Mouse (Mus musculus) adrenal gland, adult 8-10 months (tissue): Measurements from ENCODE around the gene Snrnp70. TPM values are rescaled to one million over a fixed set of nuclear protein-coding genes. Genes with fewer than 3 reads are reported as not detected.

Source experiments
- DNase-seq: peaks from one replicate; pipeline ENCODE4 v3.0.0; 2022
- total RNA-seq, 4 experiments: library from RNA; stranded (reverse); gene quantifications; 2 replicates each; pipeline ENCODE4 v1.2.4; 2022

Gene Snrnp70
- total RNA-seq, 4 experiments from 2014 or later = 232 to 563 (median 376) TPM

DNA sequence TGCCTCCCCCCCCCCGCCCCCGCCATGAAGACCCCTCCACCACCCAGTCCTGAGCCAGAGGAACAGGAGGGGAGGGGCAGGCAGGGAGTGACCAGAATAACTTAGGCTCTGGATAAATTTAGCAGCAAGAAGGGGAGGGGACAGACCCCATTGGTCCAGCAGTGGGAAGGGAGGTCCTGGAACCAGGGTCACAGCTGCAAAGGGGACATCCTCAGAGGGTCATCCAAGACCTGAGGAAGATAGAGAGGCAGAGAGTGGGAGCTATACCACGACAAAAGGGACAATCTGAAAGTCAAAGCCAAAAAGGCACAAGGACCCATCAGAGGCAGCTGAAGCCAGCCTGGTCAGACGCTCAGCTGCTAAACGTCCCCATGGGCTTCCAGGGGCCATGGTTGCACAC lies 60.5 kb downstream of the Snrnp70 start, which contains the start of gene Hrc:
Gene Hrc (plus strand): TSS at position 235 of the 400 bp plus-strand sequence.
- DNase-seq = no peak

GRCm38 (mm10) chr7:45334605-45335004 lies 60.9 kb downstream of the Snrnp70 start:
- no peak for DNase-seq

DNA sequence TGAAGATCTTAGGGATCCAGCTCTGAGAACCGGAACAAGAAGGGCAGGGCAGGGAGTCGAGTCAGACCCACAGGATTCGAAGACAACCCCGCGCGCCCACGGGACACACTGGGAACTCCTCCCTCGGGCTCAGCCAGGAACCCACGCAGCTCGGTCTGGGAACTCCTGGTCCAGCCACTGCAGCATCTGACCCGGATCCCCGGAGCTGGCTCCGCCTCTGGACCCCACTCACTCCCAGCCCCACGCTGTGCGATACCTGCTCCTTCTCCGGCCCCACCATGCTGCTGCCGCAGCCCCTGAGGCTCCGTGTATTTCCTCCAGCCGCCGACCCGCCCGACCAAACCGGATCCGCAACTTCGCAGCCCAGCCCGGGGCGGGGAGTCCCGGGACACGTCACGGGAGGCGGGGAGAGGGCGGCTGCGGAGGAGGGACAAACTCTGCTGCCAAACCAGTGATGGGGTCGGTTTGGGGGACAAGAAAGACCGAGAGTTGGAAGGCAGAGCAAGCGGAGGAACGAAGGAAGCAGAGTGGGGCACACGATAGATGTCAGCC lies 62.0 kb downstream of the Snrnp70 start, which contains the start of gene Trpm4:
Gene Trpm4 (minus strand): TSS at position 350 of the 552 bp plus-strand sequence.
- peak; percentile 67 for DNase-seq

DNA sequence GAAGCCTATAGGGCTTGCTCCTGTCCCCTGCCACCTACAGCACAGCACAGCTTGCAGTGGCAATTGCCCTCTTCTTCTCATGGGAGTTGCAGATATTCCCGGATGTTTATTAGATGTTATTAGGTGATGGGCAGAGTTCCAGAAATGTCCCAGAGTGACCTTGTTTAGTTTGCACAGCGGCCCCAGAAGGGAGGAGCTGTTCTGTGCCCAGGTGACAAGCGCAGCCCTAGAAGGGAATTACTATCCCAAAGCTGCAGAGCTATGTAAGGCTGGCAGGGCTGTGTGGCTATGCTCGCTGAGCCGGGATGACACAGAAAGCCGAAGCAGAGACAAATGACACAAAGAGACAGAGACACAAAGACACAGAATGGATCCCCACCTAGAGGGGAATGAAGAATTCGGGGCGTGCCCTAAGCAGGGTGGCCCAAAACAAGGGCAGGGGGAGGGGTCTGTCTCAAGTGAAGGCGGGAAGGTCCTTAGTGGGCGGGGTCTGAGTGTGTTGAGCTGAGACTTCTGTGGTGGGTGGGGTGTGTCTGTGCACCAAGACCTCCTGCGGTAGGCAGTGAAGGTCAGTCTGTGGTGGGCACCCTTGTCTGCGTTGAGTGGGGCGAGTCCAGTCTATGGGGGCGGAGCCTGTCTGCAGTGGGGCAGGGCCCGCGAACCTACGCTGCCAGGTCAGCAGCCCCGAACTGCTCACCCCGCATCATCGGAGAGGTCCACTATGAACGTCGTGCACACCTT lies 62.7 kb downstream of the Snrnp70 start:
- DNase-seq = no peak

GRCm38 (mm10) chr7:45331502-45331901 lies 64.0 kb downstream of the Snrnp70 start:
- no peak for DNase-seq

DNA sequence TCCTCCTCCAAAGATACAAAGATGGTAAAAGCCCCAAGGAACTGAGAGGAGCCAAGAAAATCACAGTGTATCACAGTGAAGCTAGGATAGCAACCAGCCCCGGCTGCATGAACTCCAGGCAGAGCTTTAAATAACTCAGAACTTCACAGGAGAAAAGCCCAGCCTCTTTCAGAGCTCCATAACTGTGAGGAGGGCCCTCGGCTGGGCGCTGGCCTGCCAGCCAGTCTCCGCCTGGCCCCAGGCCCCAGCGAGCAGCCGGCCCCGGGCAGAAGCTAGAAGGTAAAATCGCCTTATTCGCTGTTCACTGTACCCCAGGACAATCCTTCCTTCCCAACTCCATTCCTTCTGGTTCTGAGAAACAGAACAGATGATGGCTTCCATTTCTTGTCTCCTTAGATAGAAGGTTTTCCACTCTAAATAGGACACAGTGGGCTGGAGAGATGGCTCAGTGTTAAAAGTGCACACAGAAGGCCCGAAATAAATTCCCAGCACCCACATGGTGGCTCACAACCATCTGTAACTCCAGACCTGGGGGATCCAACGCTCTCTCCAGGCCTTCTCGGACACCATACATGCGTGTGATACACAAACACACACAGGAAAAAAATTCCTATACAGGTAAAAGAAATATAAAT lies 66.6 kb downstream of the Snrnp70 start:
- DNase-seq = no peak

Other genes starting within 250 kb of the Snrnp70 start
- 10 to 100 TPM; 58.4 to 73.0 (median 68.9) TPM for gene Pih1d1, start 241.4 kb downstream of the Snrnp70 start, total RNA-seq
- 10 to 100 TPM; 76.3 to 79.7 (median 77.2) TPM for gene Aldh16a1, start 241.2 kb downstream of the Snrnp70 start, total RNA-seq
- 1 to 10 TPM in 1 of 4 experiments, under 1 TPM in 3; 0.46 to 1.1 (median 0.65) TPM for gene Slc17a7, start 231.8 kb downstream of the Snrnp70 start, total RNA-seq
- not detected for gene Gfy, start 216.2 kb downstream of the Snrnp70 start, total RNA-seq
- gene Pth2, start 214.7 kb downstream of the Snrnp70 start, total RNA-seq = not detected
- 1 to 10 TPM in 1 of 4 experiments, under 1 TPM in 3; 0.12 to 1.2 (median 0.29) TPM for gene Ccdc155, start 190.8 kb downstream of the Snrnp70 start, total RNA-seq
- not detected for gene Dkkl1, start 183.6 kb downstream of the Snrnp70 start, total RNA-seq
- gene Tead2, start 180.0 kb downstream of the Snrnp70 start, total RNA-seq = 10 to 100 TPM; 10.7 to 14.1 (median 12.0) TPM
- 10 to 100 TPM in 1 of 4 experiments, 1 to 10 TPM in 3; 4.9 to 11.2 (median 7.0) TPM for gene Cd37, start 156.6 kb downstream of the Snrnp70 start, total RNA-seq
- under 1 TPM in 1 of 4 experiments, not detected in 3; 0.37 TPM for gene Slc6a16, start 154.7 kb downstream of the Snrnp70 start, total RNA-seq
- gene Slc6a21, start 118.2 kb downstream of the Snrnp70 start, total RNA-seq = under 1 TPM in 1 of 4 experiments, not detected in 3; 0.26 TPM
- gene Trpm4, start 62.0 kb downstream of the Snrnp70 start, total RNA-seq = 10 to 100 TPM in 2 of 4 experiments, 1 to 10 TPM in 2; 5.8 to 19.1 (median 10.4) TPM
- under 1 TPM; 0.09 to 0.31 (median 0.26) TPM for gene Hrc, start 60.5 kb downstream of the Snrnp70 start, total RNA-seq
- 1 to 10 TPM; 2.8 to 7.2 (median 4.7) TPM for gene Ppfia3, start 28.7 kb downstream of the Snrnp70 start, total RNA-seq
- gene Lin7b, start 25.2 kb downstream of the Snrnp70 start, total RNA-seq = 10 to 100 TPM in 2 of 4 experiments, 1 to 10 TPM in 2; 1.8 to 14.1 (median 7.6) TPM
- not detected for gene Kcna7, start 9.9 kb upstream of the Snrnp70 start, total RNA-seq
- gene Ntf5, start 18.0 kb upstream of the Snrnp70 start, total RNA-seq = under 1 TPM in 3 of 4 experiments, not detected in 1; 0.13 to 0.22 (median 0.20) TPM
- not detected for gene Lhb, start 25.1 kb upstream of the Snrnp70 start, total RNA-seq
- 10 to 100 TPM; 28.5 to 33.9 (median 29.8) TPM for gene Gys1, start 39.1 kb upstream of the Snrnp70 start, total RNA-seq
- gene Ruvbl2, start 42.4 kb upstream of the Snrnp70 start, total RNA-seq = 10 to 100 TPM; 36.8 to 43.8 (median 38.8) TPM
- 1,000 to 10,000 TPM; 1,223 to 1,354 (median 1,306) TPM for gene Ftl1, start 64.1 kb upstream of the Snrnp70 start, total RNA-seq
- gene Bax, start 71.2 kb upstream of the Snrnp70 start, total RNA-seq = 100 to 1,000 TPM in 1 of 4 experiments, 10 to 100 TPM in 3; 71.7 to 105 (median 89.1) TPM
- 1 to 10 TPM in 2 of 4 experiments, under 1 TPM in 2; 0.20 to 2.5 (median 0.94) TPM for gene Tulp2, start 86.1 kb upstream of the Snrnp70 start, total RNA-seq
- gene Gm45808, start 91.1 kb upstream of the Snrnp70 start, total RNA-seq = 10 to 100 TPM; 38.9 to 41.2 (median 40.2) TPM
- 10 to 100 TPM; 65.1 to 80.0 (median 69.2) TPM for gene Dhdh, start 93.1 kb upstream of the Snrnp70 start, total RNA-seq
- 100 to 1,000 TPM; 291 to 305 (median 294) TPM for gene Nucb1, start 114.7 kb upstream of the Snrnp70 start, total RNA-seq
- gene Ppp1r15a, start 130.5 kb upstream of the Snrnp70 start, total RNA-seq = 10 to 100 TPM; 29.2 to 62.8 (median 45.0) TPM
- gene Plekha4, start 130.6 kb upstream of the Snrnp70 start, total RNA-seq = 1 to 10 TPM; 3.1 to 6.9 (median 4.3) TPM
- 1 to 10 TPM in 2 of 4 experiments, under 1 TPM in 1, not detected in 1; 0.99 to 2.6 (median 2.1) TPM for gene Hsd17b14, start 159.2 kb upstream of the Snrnp70 start, total RNA-seq
- gene Bcat2, start 174.4 kb upstream of the Snrnp70 start, total RNA-seq = 100 to 1,000 TPM; 191 to 306 (median 245) TPM
- gene Fgf21, start 219.7 kb upstream of the Snrnp70 start, total RNA-seq = not detected
- not detected for gene Fut1, start 221.5 kb upstream of the Snrnp70 start, total RNA-seq
- gene Izumo1, start 226.1 kb upstream of the Snrnp70 start, total RNA-seq = under 1 TPM; 0.14 to 0.68 (median 0.38) TPM
- gene Rasip1, start 231.7 kb upstream of the Snrnp70 start, total RNA-seq = 10 to 100 TPM; 15.5 to 30.2 (median 21.4) TPM
- 10 to 100 TPM in 1 of 4 experiments, 1 to 10 TPM in 3; 2.4 to 14.9 (median 3.6) TPM for gene Mamstr, start 244.2 kb upstream of the Snrnp70 start, total RNA-seq